Mouse (Mus musculus) cerebellum, adult 18-20 months (tissue): Measurements from ENCODE around the gene Lrrn4.

ENCODE experiments used
- DNase-seq, 2 experiments: peaks; one replicate each; pipeline ENCODE4 v3.0.0; 2021

Lrrn4 gene

DNA sequence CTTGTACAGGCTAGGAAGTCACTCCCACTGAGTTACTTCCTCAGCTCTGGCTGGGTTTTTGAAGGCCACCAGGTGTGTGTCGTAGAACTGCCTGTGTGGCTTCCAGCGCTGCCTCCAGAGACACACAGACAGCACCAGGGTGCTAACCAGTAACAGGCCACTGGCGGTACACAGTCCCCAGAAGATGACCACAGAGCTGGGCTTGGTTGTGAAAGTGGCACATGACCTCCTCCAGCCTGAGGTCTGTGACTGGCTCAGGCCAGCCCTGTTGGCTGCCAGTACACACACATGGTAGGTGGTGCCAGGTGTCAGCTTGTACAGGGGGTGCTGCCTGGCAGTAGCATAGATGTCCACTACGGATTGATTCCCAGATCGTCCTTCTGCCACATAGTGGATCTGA is 11.0 kb downstream of the Lrrn4 start:
- DNase-seq = no peak

DNA sequence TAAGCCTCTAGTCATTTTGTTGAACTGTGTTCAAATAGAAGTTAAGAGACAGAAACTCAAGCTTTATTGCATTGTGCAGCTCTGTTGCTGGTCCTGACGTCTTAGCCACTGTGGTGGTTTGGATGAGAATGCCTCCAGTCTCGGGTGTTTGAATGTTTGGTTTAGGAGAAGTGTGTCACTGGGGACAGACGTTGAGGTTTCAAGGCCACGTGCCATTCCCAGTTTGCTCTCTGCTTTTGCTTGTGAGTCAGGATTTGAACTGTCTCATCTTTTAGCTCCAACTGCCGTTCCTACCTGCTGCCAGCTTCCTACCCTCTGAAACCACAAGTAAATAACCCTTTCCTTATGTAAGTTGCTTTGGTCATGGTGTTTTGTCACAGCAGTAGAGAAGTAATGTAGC is 13.2 kb downstream of the Lrrn4 start:
- no peak for DNase-seq

DNA sequence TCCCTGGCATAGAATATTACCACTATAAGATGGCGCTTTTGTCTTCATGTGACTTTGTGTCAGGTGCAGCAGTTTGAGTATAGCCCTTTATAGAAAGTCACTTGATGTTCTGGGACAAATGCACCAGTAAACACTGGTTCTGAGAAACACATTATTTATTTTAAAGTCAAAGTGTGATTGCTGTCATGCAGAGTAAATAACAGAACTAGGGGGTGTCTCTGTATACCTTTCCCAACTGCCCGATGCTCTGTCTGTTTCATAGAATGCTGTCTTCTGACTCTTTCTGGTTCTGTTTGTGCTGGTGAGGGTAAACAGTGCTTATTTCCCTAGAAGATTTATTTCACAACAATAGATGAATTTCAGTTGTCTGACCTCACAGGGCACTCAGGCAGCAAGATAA is 17.4 kb downstream of the Lrrn4 start:
- no peak for DNase-seq

DNA sequence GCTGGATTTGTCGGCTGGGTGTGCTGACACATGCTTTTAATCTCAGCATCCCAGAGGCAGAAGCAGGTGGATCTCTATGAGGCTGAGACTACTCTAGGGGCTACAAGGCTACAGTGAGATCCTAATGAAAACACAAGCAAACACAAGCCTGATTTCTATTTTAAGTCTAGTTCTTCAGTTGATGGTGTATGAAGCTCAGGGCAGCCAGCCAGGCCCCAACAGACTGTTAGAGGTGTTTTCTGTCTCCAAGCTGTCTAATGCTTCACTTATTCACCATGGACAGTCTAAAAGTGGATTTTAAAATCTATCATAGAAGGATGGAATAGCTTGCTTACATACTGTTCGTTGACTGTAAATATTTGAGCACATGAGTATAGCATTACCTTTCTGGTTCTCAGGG is 19.2 kb downstream of the Lrrn4 start:
- DNase-seq = peak; percentile 18 to 25

DNA sequence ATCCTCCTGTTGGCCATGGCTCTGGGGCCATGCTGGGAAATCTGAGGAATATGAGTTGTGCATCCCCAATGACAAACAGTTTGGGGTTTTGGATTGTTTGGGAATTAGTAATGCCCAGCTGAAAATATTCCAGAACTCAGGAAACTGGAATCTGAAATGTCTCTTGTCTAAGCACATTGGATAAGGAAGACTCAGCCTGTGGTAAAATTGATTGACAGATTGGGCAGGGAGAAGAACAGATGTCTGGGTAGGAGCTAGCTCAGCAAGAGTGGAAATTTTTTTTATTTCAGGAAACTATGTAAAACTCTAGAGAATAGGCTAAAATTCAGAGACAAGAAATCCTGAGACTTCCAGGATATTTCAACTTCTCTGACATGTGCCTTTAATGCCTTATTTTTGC is 20.3 kb downstream of the Lrrn4 start:
- DNase-seq = no peak

DNA sequence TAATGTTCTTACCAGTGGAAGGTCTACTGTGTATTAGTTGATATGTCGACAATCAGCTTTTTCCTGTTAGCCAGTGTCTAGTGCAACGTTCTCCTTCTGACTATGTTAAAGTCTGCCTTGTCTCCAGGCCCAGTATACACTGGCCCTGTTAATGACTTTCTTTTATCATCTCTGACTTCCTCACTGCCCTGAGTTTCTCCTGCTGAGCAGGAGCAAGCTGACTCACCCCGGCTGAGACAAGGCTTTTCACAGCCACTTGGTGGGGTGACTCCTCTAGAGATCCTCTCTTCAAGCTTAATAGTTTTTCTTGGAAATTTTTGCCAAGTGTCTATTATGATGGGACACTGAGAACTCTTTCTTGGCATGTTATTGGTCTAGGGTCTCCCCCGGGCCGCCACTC is 24.4 kb downstream of the Lrrn4 start:
- DNase-seq = no peak

DNA sequence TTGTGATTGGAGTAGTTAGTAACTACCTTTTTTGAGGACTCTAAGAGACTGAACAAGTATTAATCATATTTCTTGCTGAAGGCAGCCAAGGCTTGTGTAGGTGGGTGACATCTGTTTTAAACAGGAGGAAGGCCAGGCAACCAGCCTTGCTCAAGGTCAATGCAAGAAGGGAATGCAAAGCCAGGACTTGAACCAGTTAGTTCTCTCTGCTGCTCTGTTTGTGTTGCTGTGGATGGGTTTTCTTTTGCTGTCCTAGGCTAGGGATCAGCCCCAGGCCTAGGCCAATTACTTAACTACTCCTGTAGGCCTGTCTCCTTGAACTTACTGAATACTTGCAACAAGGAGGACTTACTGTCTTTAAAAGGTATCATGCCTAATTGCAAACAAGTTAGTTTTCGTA is 27.6 kb downstream of the Lrrn4 start:
- DNase-seq = no peak

DNA sequence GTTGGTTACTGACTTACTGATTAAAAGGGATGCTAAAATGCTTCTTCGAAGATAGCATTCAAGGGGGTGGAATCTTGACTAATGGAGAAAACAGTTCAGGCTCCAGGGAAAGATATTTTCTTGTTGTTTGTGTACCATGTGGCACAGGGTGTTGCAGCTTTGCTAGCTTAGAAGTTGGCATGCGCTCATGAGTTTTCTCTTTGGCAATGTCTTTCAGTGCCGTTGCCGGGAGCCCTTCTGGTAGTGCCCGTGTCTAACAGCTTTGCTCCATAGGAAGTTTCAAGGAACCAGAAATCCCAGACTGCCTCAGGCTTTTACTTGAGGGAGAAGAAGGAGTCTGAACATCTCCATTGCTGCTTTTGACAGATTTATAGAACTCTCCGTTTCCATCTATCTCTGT is 31.6 kb downstream of the Lrrn4 start:
- DNase-seq = peak in 1 of 2 experiments; percentile 13

DNA sequence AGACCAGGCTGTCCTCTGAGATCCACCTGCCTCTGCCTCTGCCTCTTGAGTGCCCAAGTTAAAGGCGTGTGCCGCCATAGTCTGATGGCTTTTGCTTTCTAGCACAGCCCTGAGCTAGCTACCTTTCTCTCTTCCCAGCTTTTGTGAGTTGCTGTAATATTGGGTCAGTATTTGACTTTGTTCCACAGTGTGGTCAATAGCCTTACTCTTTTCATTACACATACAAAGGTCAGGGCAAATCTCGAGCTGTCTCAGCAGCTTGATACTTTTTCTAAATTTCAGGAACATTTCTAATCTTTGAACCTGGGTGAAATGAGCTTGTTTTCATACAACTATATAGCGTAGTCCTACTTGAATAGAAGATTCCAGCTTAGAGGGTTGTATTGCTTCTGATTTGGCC is 32.3 kb downstream of the Lrrn4 start:
- DNase-seq = no peak

DNA sequence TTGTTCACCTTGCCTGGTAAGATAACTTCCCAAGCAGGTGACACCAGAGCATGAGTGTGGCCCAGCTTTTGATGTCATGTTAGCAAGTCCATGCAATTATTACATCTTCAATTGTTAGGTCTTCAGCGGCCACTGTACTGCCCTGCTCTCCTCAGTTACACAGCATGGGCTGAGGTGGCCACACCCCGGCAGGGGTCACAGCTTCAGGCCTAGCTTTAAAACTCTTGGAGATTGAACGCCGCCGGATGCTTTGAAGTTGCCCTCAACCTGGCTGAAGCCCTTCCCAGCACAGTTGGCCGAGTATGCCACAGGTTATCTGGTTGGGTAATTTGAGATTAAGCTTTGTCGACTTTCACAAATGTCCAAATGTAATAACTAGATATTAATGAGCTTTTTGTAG is 33.1 kb downstream of the Lrrn4 start:
- peak in 1 of 2 experiments; percentile 9 for DNase-seq

DNA sequence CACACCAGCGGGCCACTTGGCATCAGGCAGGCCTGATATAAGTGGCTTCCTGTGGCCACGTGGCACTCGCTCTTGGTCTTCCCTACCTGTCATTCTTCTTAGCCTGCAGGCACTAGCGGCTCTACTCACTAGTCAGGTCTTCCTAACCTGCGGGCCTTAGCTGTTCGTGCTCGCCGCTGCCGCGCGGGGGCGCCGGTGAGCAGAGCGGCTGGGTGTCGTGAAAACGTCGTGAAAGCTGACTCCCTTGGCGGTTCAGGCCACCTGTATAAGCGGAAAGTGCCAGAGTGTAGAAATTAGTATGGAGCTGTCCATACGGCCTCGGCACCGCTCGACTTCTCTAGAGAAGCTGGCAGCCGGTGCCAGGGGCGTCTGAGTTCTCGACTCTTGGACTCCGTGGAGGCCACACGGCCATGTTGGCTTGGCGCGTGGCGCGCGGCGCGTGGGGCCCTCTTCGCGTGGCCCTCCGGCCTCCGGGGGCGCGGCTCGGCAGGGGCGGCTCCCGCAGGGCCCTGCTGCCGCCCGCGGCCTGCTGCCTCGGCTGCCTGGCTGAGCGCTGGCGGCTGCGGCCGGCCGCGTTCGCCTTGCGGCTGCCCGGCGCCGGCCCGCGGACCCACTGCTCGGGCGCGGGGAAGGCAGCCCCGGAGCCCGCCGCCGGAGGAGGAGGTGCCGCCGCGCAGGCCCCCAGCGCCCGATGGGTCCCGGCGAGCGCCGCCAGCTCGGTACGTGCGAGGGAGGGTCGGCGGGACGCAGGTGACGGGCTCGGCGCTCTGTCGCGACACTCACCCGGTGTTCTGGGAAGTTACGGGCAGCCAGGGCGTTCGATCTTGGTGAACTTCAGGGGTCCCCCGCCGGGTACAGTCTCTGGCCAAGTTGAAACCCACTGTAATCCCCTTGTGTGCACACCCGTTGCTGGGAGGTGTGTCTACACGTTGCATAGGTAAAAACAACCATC is 34.0 kb downstream of the Lrrn4 start, which contains the start of gene Crls1:
Gene Crls1 (plus strand): TSS at position 260 of the 952 bp plus-strand sequence.
- peak; percentile 89 to 98 for DNase-seq

DNA sequence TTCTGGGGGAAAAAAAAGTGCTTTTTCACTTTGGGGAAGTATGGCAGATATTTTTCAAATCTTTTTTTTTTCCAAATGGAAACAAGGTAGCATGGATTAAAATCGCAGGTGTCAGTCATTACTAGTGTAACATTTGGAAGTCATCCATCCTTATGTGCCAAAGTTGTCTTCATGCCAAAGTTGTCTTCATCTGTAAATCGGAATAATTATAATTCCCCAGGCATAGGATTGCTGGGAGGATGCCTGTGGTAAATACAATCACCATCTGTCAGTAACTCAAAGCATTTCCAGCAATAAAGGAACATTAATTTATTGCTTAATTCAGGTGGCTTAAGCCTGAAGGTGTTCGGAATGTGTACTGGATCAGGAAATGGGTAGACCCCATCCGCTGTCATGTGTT is 39.6 kb downstream of the Lrrn4 start:
- DNase-seq = peak in 1 of 2 experiments; percentile 9
